Mouse (Mus musculus) testis, adult 2 months (tissue): Measurements from ENCODE around the gene Armc8. TPM values are rescaled to one million over a fixed set of nuclear protein-coding genes. Genes with fewer than 3 reads are reported as not detected.

Experiments
- H3K27ac ChIP-seq: fragments of 200-500 bp; 2 replicates; pipeline ENCODE4 v1.5.1; 2012; ENCODE audit warnings: low read depth, low read length; ENCODE audit not compliant: control insufficient read depth, insufficient read depth
- H3K27me3 ChIP-seq: fragments of 200-500 bp; 2 replicates; pipeline ENCODE4 v1.6.1; 2012; ENCODE audit warnings: mild to moderate bottlenecking, low read length, moderate library complexity; ENCODE audit not compliant: control insufficient read depth, insufficient read depth
- H3K36me3 ChIP-seq: fragments of 200-500 bp; 2 replicates; pipeline ENCODE4 v1.6.1; 2012; ENCODE audit warnings: mild to moderate bottlenecking, low read length; ENCODE audit not compliant: control insufficient read depth, insufficient read depth
- H3K4me1 ChIP-seq: fragments of 200-500 bp; 2 replicates; pipeline ENCODE4 v1.6.1; 2012; ENCODE audit warnings: low read length; ENCODE audit not compliant: control insufficient read depth, insufficient read depth
- H3K4me3 ChIP-seq: fragments of 200-500 bp; 2 replicates; pipeline ENCODE4 v1.5.1; 2012; ENCODE audit warnings: low read depth, mild to moderate bottlenecking, low read length, moderate library complexity, mixed read lengths; ENCODE audit not compliant: control insufficient read depth
- CTCF ChIP-seq: fragments of 200-500 bp; IDR thresholded peaks from 2 replicates; pipeline ENCODE4 v1.5.1; 2012; ENCODE audit warnings: low read depth, mild to moderate bottlenecking, inconsistent platforms, low read length, moderate library complexity; ENCODE audit not compliant: control insufficient read depth, insufficient read depth, insufficient replicate concordance
- POLR2A ChIP-seq: fragments of 200-500 bp; IDR thresholded peaks from 2 replicates; pipeline ENCODE4 v1.6.1; 2012; ENCODE audit warnings: low read depth, mild to moderate bottlenecking, inconsistent platforms, low read length, moderate library complexity; ENCODE audit not compliant: control insufficient read depth
- polyA plus RNA-seq: library from polyadenylated mRNA; depleted of rRNA; stranded (reverse); fragments of >200 nt; gene quantifications from 2 replicates; pipeline ENCODE4 v1.2.3, GENCODE M21; 2012; rRNA removed

Armc8 gene
- polyA plus RNA-seq, 1 experiment: 11.9 TPM

GRCm38 (mm10) chr9:99430806-99431205 lies 137.9 kb downstream of the Armc8 start:
- peaks cover 4% of the 10 kb centered on the region; the same call in 1 of the 2 replicates for H3K4me1 ChIP-seq
- no peak overlapping the region for H3K27ac ChIP-seq
- H3K4me3 ChIP-seq: no peak overlapping the region
- no peaks in the 10 kb centered on the region for H3K27me3 ChIP-seq
- H3K36me3 ChIP-seq: no peaks in the 10 kb centered on the region
- no peak for TF ChIP-seq CTCF
- TF ChIP-seq POLR2A: no peak

- no peak overlapping the region for H3K4me3 ChIP-seq
- no peak overlapping the region for H3K27ac ChIP-seq
- TF ChIP-seq POLR2A (no peak), CTCF (no peak)
- H3K4me1 ChIP-seq: no peaks in the 10 kb centered on the region; the same call in none of the 2 replicates
- no peaks in the 10 kb centered on the region for H3K27me3 ChIP-seq
- H3K36me3 ChIP-seq: no peaks in the 10 kb centered on the region
Observed at GRCm38 (mm10) chr9:99429845-99430244, 138.9 kb downstream of the Armc8 start.

GRCm38 (mm10) chr9:99428601-99429331 lies 139.9 kb downstream of the Armc8 start:
- H3K4me3 ChIP-seq: no peak overlapping the region
- 0 out of 2 replicates have a peak overlapping the region, but pooled peaks have one; percentile 8 for H3K27ac ChIP-seq
- no peak for TF ChIP-seq POLR2A
- H3K36me3 ChIP-seq: no peaks in the 10 kb centered on the region
- peaks cover 5% of the 10 kb centered on the region for H3K4me1 ChIP-seq
- H3K27me3 ChIP-seq: no peaks in the 10 kb centered on the region

Other genes starting within 250 kb of the Armc8 start
- 61.3 and 70.7 TPM in 2 replicates for gene Esyt3, start 210.3 kb downstream of the Armc8 start, polyA plus RNA-seq
- gene Mras, start 131.5 kb downstream of the Armc8 start, polyA plus RNA-seq: 17.2 and 20.2 TPM in 2 replicates
- 0.22 and 0.28 TPM in 2 replicates for gene Nme9, start 117.4 kb downstream of the Armc8 start, polyA plus RNA-seq
- 3.0 and 3.6 TPM in 2 replicates for gene Dbr1, start 6.9 kb upstream of the Armc8 start, polyA plus RNA-seq
- not detected in 2 replicates for gene A4gnt, start 43.6 kb upstream of the Armc8 start, polyA plus RNA-seq
- gene Dzip1l, start 60.6 kb upstream of the Armc8 start, polyA plus RNA-seq: 0.54 and 0.69 TPM in 2 replicates
- gene Cldn18, start 148.4 kb upstream of the Armc8 start, polyA plus RNA-seq: 0.04 TPM in 1 of 2 replicates, not detected in the other